Mouse (Mus musculus) embryonic facial prominence, embryonic 14.5 days (tissue): ENCODE data around the gene Pmvk. TPM values are rescaled to one million over a fixed set of nuclear protein-coding genes. Genes with fewer than 3 reads are reported as not detected.

ENCODE experiments used
- ATAC-seq: fragments of 200-750 bp; cut with Nextera tagmentation; 2 replicates; pipeline ENCODE4 v1.8.0; 2017; ENCODE audit warnings: low read depth, moderate number of reproducible peaks, moderate TSS enrichment
- DNase-seq: peaks from one replicate; pipeline ENCODE4 v3.0.0-alpha.2; 2015; ENCODE audit warnings: low spot score
- H3K27ac ChIP-seq: fragments of 300-500 bp; sonication (generic); replicated peaks from 2 replicates; pipeline ENCODE4 v1.5.1; 2014; ENCODE audit warnings: low read depth, mild to moderate bottlenecking, low read length, moderate library complexity
- H3K27me3 ChIP-seq: fragments of 300-500 bp; sonication (generic); replicated peaks from 2 replicates; pipeline ENCODE4 v1.6.1; 2014; ENCODE audit warnings: low read length; ENCODE audit not compliant: control insufficient read depth, insufficient read depth
- H3K36me3 ChIP-seq: fragments of 300-500 bp; sonication (generic); 2 replicates; pipeline ENCODE4 v1.6.1; 2014; ENCODE audit warnings: low read length, mixed read lengths; ENCODE audit not compliant: control insufficient read depth, insufficient read depth
- H3K4me1 ChIP-seq: fragments of 300-500 bp; sonication (generic); 2 replicates; pipeline ENCODE4 v1.6.1; 2014; ENCODE audit warnings: antibody characterized with exemption, low read length; ENCODE audit not compliant: control insufficient read depth, insufficient read depth
- H3K4me2 ChIP-seq: fragments of 300-500 bp; sonication (generic); 2 replicates; pipeline ENCODE4 v1.6.1; 2014; ENCODE audit warnings: low read depth, mild to moderate bottlenecking, low read length, moderate library complexity, mixed read lengths
- H3K4me3 ChIP-seq: fragments of 300-500 bp; sonication (generic); 2 replicates; pipeline ENCODE4 v1.5.1; 2014; ENCODE audit warnings: low read depth, mild to moderate bottlenecking, low read length
- H3K9ac ChIP-seq: fragments of 300-500 bp; sonication (generic); 2 replicates; pipeline ENCODE4 v1.6.1; 2014; ENCODE audit warnings: low read depth, mild to moderate bottlenecking, low read length, moderate library complexity, mixed read lengths
- H3K9me3 ChIP-seq: fragments of 300-500 bp; sonication (generic); 2 replicates; pipeline ENCODE4 v1.6.1; 2016; ENCODE audit warnings: low read length; ENCODE audit not compliant: control insufficient read depth
- WGBS: fragments of 180-500 bp; shearing (Covaris S2); extraction: QIAGEN DNeasy Blood & Tissue Kit; methylation state at CpG from one replicate; pipeline ENCODE4 v1.1.7; 2014; 5-methylcytosine and 5-hydroxymethylcytosine counted together
- polyA plus RNA-seq: library from polyadenylated mRNA; unstranded; fragments of >200 nt; fragmentation: Nextera tagmentation; extraction: Ambion mirVana; gene quantifications from 2 replicates; pipeline ENCODE4 v1.2.1, GENCODE M21; 2014

The Pmvk gene
- polyA plus RNA-seq, 1 experiment from 2014 or later = 45.7 TPM

DNA sequence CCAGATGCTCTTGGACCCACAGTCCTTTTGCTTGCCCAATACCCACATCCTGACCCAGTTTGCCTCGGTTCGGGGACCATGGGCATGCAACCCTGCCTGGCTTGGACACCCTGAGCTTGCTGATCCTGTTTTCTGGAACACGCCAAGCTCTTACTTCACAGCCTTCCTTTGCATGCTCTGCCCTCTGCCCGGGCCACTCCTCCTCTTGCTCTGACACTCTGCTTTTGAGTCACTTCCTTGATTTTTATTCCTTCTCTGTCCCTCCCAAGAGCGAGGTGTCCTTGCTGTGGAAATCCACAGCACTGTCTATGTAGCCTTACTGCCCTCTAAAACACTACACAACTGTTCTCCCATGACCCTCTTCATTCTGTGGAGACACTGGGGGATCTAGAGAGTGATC, 27.9 kb downstream of the Pmvk start:
- Histone ChIP-seq H3K36me3 (no peaks in the 10 kb centered on the region), H3K9me3 (no peaks in the 10 kb centered on the region), H3K4me3 (no peak overlapping the region), H3K4me1 (peaks cover 3% of the 10 kb centered on the region; the same call in 1 of the 2 replicates), H3K4me2 (no peak overlapping the region), H3K27me3 (0 out of 2 replicates have a peak, but pooled peaks cover 3% of the 10 kb centered on the region), H3K9ac (no peak overlapping the region), H3K27ac (no peak overlapping the region)
- ATAC-seq = no peak
- 81% methylated on average over 5 of the region's 5 CpGs for WGBS
- DNase-seq = no peak

DNA sequence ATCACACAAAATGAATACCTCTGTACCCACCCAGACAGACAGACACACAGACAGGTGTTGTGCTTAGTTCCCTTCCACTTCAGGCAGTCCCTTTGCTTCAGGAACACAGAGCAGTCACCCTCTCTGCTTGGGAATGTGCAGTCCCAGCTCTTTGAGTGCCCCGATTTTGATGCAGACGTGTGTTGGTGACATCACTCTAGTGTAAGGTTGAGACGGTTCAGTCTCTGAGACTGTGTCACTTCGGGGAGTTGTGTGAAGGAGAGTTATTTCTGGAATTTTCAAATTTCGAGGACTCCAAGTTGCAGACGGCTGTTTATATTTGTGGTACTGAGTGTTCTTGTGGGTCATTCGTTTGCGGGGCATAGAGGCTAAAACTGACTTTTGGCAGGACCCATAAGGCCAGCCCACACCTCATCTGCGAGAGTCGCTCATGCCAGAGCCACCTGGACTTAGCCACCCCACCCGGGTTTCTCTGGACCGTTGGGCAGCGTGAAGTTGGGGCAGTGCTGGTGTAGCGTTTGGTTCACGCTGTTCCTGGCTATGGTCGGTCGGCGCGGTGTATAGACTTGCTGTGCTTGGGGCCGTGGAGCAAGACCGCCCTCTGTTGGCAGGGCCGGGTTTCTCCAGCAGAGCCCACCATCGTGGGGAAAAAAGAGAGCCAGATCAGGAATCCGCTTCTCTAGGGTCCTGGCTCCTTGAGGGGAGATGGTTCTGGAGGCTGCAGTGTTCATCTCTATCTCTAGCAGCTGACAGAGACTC, 30.6 kb downstream of the Pmvk start:
- 0 out of 2 replicates have a peak overlapping the region, but pooled peaks have one; percentile 26 for H3K9ac ChIP-seq
- H3K9me3 ChIP-seq = no peaks in the 10 kb centered on the region
- H3K27ac ChIP-seq = no peak overlapping the region
- ATAC-seq = peak; percentile 93
- H3K4me2 ChIP-seq = peak overlapping the region; percentile 54
- DNase-seq = peak; percentile 74
- no peaks in the 10 kb centered on the region for H3K36me3 ChIP-seq
- WGBS = 15% methylated on average over 24 of the region's 24 CpGs
- H3K4me1 ChIP-seq = peaks cover 3% of the 10 kb centered on the region; the same call in 1 of the 2 replicates
- H3K4me3 ChIP-seq = no peak overlapping the region
- H3K27me3 ChIP-seq = 0 out of 2 replicates have a peak, but pooled peaks cover 3% of the 10 kb centered on the region

DNA sequence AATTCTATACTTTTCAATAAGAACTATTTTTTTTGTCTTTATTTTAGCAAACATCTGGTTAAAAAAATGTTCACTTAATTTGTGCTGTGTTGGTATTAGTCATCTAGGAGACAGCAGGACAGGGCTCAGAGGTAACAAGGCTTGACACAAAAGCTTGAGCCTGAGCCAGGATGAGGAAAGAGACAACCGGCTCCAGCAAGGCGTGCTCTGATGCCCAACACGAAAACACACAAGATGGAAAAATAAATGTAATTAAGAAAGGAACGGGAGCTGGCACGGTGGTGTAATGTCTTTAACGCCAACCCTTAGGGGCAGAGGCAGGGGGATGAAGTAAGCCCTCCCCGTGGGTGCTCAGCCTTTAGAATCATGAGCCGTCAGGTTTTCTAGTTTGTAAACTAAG, 31.8 kb downstream of the Pmvk start:
- WGBS = 73% methylated on average over 8 of the region's 8 CpGs
- no peak for DNase-seq
- no peaks in the 10 kb centered on the region for H3K9me3 ChIP-seq
- no peak for ATAC-seq
- 0 out of 2 replicates have a peak, but pooled peaks cover 3% of the 10 kb centered on the region for H3K27me3 ChIP-seq
- H3K4me3 ChIP-seq = no peak overlapping the region
- no peaks in the 10 kb centered on the region for H3K36me3 ChIP-seq
- H3K9ac ChIP-seq = no peak overlapping the region
- H3K4me1 ChIP-seq = peaks cover 3% of the 10 kb centered on the region; the same call in 1 of the 2 replicates
- H3K27ac ChIP-seq = no peak overlapping the region
- H3K4me2 ChIP-seq = no peak overlapping the region

DNA sequence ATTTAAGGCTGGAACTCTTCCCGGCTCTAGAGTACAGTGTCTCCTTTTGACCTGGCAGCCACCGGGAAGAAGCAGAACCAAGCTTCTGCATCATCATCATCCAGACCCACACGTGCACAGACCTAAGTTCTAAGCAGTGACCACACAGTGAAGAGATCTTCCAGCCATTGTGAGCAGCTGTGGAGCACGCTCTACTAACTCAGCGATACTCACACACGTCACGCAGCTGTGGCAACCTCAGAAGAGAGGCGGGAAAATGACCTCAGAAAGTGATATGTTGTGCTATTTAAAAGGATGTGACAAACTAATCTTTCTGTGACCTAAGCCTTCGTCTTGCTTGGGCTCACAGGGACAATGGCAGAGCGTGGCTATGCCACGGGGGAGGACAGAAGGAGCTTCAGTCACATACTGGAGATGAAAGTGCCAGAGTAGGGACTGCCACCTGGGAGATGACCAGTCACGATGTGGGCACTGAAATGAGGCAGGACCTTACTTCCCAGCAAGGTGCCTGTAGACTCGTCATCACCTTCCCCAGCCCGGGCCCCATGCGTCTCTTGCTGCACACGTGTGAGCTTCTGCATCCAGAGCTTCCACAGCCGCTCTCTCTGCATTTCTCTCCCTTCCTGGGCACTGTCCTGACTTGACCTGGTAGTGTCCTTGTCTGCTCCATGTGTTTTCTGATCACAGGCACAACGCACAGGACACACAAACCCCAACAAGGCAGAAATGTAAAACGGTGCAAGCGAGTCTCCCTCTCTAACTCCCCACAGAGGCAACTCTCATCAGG, 32.8 kb downstream of the Pmvk start:
- Histone ChIP-seq H3K4me2 (no peak overlapping the region), H3K36me3 (no peaks in the 10 kb centered on the region), H3K27me3 (0 out of 2 replicates have a peak, but pooled peaks cover 3% of the 10 kb centered on the region), H3K9me3 (no peaks in the 10 kb centered on the region), H3K4me1 (peaks cover 3% of the 10 kb centered on the region; the same call in 1 of the 2 replicates), H3K27ac (no peak overlapping the region), H3K9ac (no peak overlapping the region), H3K4me3 (no peak overlapping the region)
- ATAC-seq = no peak
- 63% methylated on average over 20 of the region's 20 CpGs for WGBS
- DNase-seq = no peak

DNA sequence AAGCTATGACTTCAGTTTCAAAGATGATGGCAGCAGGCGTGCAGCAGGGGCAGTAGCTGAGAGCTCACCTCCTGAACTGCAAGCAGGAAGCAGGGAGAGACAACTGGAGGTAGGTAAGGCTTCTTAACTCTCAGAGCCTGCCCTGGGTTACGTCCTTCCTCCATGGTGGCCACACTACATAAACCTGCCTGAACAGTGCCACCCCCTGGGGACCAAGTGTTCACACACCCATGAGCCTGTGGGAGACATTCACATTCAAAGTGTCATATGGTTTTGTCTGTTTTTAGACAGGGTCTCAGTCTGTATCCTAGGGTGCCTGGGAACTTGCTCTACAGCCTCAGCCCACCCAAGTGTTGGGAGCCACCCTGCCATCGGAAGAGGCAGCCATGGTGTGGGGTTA, 36.4 kb downstream of the Pmvk start:
- H3K4me3 ChIP-seq = no peak overlapping the region
- H3K4me1 ChIP-seq = no peaks in the 10 kb centered on the region
- 84% methylated on average over 3 of the region's 3 CpGs for WGBS
- H3K9ac ChIP-seq = no peak overlapping the region
- H3K9me3 ChIP-seq = no peaks in the 10 kb centered on the region
- DNase-seq (no peak), ATAC-seq (no peak)
- H3K27me3 ChIP-seq = 0 out of 2 replicates have a peak, but pooled peaks cover 3% of the 10 kb centered on the region
- no peak overlapping the region for H3K4me2 ChIP-seq
- no peak overlapping the region for H3K27ac ChIP-seq
- no peaks in the 10 kb centered on the region for H3K36me3 ChIP-seq

- 87% methylated on average over 5 of the region's 5 CpGs for WGBS
- H3K36me3 ChIP-seq = no peaks in the 10 kb centered on the region
Observed at GRCm38 (mm10) chr3:89491559-89491958, 37.2 kb downstream of the Pmvk start.

DNA sequence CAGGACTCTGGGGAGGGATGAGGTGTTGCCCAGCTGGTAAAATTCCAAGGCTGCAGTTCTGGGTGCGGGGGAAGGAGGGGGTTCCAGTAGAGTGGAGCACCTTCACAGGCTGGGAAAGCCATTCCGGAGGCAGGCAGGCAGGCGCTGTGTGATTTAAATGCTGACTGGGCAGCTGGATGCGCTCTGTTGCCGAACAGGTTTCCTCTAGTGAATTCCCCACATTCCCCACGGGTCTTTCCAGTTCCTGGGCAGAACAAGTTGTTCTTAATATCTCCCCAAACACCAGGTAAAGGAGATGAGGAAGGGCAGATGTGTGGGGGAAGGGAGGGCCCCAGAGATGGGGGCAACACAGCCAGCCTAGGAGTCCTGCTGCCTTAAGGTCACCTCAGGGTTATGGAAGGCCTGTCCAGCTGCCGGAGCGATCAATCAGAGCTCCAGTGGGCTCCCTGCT, 38.4 kb downstream of the Pmvk start:
- H3K4me2 ChIP-seq = no peak overlapping the region
- H3K9ac ChIP-seq = no peak overlapping the region
- no peaks in the 10 kb centered on the region for H3K27me3 ChIP-seq
- peak; percentile 57; the same call in 1 of the 2 replicates for ATAC-seq
- no peaks in the 10 kb centered on the region for H3K9me3 ChIP-seq
- H3K4me3 ChIP-seq = no peak overlapping the region
- no peak overlapping the region for H3K27ac ChIP-seq
- H3K36me3 ChIP-seq = no peaks in the 10 kb centered on the region
- peak; percentile 75 for DNase-seq
- WGBS = 43% methylated on average over 8 of the region's 8 CpGs
- no peaks in the 10 kb centered on the region for H3K4me1 ChIP-seq

More at GRCm38 (mm10) chr3:89491559-89491958, 37.2 kb downstream of the Pmvk start:
- no peak overlapping the region for H3K27ac ChIP-seq
- ATAC-seq (no peak), DNase-seq (no peak)
- no peak overlapping the region for H3K9ac ChIP-seq
- no peaks in the 10 kb centered on the region for H3K27me3 ChIP-seq
- H3K4me2 ChIP-seq = no peak overlapping the region
- H3K9me3 ChIP-seq = no peaks in the 10 kb centered on the region
- H3K4me3 ChIP-seq = no peak overlapping the region
- H3K4me1 ChIP-seq = no peaks in the 10 kb centered on the region

- ATAC-seq = no peak
- no peak for DNase-seq
- H3K4me1 ChIP-seq = no peaks in the 10 kb centered on the region
- no peak overlapping the region for H3K4me3 ChIP-seq
- no peaks in the 10 kb centered on the region for H3K27me3 ChIP-seq
- H3K27ac ChIP-seq = no peak overlapping the region
- WGBS = 89% methylated on average over 5 of the region's 5 CpGs
- H3K4me2 ChIP-seq = no peak overlapping the region
- H3K9ac ChIP-seq = no peak overlapping the region
- H3K36me3 ChIP-seq = no peaks in the 10 kb centered on the region
- H3K9me3 ChIP-seq = no peaks in the 10 kb centered on the region
Observed at GRCm38 (mm10) chr3:89494630-89495029, 40.3 kb downstream of the Pmvk start.
